Mouse (Mus musculus): ENCODE data around the gene Rnf216.

- TF ChIP-seq CTCF (IDR thresholded peaks at IDR 0.05; ENCODE audit: low read depth, low read length) = no peak
- TF ChIP-seq POLR2A (IDR thresholded peaks at IDR 0.05; ENCODE audit: borderline replicate concordance, low read depth, low read length) = no peak
Measured at GRCm38 (mm10) chr5:143124805-143125378, 12.1 kb upstream of the Rnf216 start.
